Mouse (Mus musculus) thymus, postnatal 25 days (tissue): ENCODE results near the gene Actc1.

Source experiments
- DNase-seq: peaks from one replicate; pipeline ENCODE4 v3.0.0; 2022

The Actc1 gene

DNA sequence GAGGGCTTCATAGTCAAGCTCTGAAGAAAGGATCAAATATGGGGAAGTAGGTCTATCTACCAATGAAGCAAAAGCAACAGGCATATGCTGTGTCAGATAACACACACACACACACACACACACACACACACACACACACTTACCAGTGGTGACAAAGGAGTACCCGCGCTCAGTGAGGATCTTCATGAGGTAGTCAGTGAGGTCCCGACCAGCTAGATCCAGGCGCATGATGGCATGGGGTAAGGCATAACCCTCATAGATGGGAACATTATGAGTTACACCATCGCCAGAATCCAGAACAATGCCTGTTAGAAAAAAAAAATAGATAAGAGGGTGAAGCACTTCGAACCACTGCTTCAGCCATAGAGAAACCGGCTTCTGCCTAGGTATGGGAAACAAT, 4.0 kb downstream of the Actc1 start:
- DNase-seq: no peak

GRCm38 (mm10) chr2:114047960-114048611, 5.3 kb downstream of the Actc1 start:
- DNase-seq: no peak

GRCm38 (mm10) chr2:114046151-114046664, 7.1 kb downstream of the Actc1 start:
- no peak for DNase-seq

DNA sequence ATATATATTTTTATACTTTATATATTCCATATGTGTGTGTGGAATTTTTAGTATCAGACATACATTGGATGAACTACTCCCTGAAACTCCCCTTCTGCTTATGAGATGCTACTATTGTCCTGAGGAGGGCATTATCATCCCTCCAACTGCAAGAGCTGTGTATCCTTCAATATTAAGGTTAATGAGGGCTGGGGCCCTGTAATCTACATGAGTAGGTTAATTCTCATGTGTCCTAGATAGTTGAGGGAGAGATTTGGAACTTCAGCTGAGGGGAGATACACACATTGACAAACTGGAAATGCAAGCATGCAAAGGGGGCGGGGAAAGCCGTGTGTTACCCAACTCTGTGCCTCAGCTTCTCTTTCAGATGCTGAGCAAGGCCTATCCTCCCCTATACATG, 15.4 kb downstream of the Actc1 start:
- no peak for DNase-seq

DNA sequence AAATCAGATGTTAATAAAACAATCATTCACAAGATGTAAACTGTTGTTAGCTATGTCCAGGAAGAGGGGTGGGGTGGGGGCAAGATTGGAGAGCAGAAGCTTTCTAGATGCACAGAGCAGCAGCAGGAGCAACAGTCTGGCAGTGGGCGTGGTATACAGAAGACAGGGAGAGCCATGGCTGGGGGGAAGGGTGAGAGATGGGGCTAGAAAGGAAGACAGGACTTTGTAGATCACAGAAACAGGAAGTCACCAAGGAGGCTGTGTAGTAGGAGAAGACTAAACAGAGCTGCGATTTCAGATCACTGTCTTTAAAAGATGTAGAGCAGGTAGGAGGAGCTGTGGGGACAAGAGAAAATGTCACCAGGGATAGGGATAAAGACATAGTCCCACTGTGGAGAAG, 21.1 kb downstream of the Actc1 start:
- peak; percentile 3 for DNase-seq

DNA sequence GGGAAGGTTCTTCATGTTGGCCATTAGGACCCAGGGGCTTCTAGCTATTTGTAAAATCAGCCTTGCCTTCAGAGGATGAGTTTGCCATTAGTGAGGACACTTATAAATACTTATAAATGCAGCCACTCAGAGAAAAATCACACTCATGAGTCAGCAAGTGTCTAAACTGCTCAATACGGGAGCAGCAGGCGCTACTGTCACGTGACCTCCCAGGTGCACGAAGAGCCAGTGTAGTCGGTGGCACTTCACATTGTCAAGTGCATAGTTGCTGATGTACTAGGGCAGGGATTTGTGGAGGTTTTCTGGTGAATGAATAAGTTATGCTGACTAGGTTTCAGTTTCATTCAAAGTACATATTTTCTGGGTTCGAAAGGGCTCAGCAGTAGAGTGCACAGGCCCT, 30.0 kb downstream of the Actc1 start:
- no peak for DNase-seq

DNA sequence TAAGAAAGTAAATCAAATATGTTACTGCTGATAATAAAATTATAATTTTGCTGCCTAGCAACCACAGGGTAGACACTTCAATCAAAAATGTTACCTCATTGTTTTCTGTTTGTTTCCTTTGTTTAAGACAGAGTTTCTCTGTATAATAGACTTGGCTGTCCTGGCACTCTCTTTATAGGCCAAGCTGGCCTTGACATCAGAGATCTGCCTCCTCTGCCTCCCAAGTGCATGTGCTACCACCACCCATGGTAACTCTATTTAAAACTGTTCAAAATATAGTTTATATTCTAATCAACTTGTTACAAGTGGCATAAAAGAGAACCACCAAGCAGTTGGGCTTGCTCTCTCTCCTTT, 33.2 kb downstream of the Actc1 start:
- no peak for DNase-seq

GRCm38 (mm10) chr2:114019474-114020209, 33.7 kb downstream of the Actc1 start:
- no peak for DNase-seq

DNA sequence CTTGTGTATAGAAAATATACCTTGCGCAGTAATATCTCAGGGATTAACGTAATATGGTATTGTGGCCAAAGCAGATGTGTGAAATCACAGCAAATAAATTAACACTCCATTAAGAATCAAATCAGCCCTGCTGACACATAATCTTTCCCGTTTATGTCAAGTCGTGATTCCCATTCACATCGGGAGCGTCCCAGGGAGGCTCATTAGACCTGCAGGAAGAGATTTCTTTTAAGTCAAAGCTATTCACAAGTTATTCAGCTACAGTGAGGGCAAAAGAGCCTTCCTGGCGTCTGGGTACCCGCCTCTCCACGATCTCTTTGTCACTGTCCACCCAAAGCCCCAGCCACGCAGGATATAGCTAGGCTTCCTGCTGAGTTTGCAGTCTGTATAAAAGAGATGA, 35.2 kb downstream of the Actc1 start:
- no peak for DNase-seq

DNA sequence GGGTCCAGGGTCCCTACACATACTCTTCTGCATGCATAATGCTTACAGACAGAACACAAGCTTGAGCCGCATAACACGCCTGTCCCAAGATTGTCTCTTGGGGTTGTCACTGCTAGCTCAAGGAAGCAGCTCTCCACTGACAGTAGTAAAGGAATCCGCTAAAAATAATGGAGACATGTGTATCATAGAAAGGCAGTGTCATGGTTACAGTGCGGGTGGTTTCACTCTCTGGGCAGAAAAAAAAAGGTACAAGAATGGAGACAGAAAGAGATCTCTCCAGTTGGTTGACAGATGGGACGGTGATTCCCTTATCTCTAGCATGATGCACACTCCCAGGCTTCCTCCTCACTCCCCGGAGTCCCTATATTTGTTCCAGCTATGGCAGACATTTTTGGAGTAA, 38.5 kb downstream of the Actc1 start:
- DNase-seq: no peak

DNA sequence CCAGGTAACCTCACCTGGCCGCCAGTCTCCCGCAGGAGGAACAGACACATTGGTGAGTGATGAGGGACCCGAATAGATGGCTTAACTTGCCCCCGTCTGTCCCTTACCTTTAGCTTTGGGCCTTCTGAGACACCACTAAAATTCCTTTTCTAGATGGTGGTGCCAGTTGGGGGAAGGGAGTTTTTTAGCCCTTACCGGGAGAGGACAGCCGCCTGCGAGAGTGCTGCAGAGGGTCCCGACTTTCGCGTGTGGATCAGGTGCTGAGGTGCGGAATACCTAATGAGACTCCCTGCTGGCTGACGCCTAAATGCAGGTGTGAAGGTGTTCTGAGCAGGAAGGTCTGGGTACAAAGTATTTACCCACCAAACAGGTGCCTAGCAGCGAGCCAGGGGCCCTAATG, 39.5 kb downstream of the Actc1 start:
- DNase-seq: no peak

DNA sequence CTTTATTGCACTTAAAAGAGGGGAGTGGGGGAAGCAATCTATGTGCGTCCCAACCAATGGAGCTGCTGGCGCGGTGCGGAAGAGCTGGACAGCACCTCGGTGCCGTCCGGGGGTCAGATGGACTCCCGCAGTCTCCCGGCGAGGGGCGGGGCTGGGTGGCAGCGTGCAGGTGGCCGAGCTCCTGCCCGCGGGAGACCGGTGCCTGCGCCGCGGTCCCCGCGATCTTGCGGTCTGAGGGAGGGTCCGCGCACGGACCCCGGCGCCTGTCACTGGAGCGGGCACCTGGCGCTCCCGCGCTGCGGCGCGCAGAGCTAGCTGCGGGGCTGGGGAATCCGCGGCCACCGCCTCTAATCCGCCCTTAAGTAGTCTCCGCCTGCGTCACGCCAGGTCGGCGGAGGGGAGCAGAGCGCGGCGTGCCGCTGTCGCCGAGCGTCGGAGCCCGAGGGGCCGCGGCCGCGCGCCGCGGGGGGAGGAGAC, 40.0 kb downstream of the Actc1 start, which contains the start of gene Gjd2:
Gene Gjd2 (minus strand): TSS at position 325 of the 477 bp plus-strand sequence.
- no peak for DNase-seq

GRCm38 (mm10) chr2:114012749-114013211, 40.6 kb downstream of the Actc1 start:
- DNase-seq: no peak

- DNase-seq: no peak
Measured at GRCm38 (mm10) chr2:114011838-114012237, 41.5 kb downstream of the Actc1 start.

GRCm38 (mm10) chr2:114008321-114008720, 45.0 kb downstream of the Actc1 start:
- DNase-seq: no peak

DNA sequence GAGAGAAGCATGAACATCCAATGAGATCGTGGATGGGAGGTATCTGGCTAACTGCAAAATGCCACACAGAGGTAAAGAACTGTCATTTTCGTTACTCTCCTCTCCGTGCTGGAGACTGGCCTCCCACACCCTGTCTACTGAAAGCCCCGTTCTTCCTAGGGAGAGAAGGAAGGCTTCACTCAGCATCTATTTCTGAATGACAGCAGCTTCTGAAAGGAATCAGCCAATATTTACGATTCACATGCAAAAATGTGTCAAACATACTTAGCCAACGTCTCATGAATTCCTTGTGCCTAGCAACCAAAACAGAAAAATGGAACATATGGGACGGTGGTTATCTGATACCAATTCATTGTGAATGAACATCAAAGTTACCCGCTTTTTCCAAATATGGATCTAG, 55.9 kb downstream of the Actc1 start:
- DNase-seq: no peak
